Mouse (Mus musculus) layer of hippocampus, adult 9-10 months (tissue): ENCODE measurements around the gene Masp1.

Experiments used
- DNase-seq: peaks from one replicate; pipeline ENCODE4 v3.0.0; 2022; ENCODE audit warnings: low spot score

Gene Masp1

GRCm38 (mm10) chr16:23513401-23513800 is 7.2 kb downstream of the Masp1 start:
- DNase-seq = no peak

DNA sequence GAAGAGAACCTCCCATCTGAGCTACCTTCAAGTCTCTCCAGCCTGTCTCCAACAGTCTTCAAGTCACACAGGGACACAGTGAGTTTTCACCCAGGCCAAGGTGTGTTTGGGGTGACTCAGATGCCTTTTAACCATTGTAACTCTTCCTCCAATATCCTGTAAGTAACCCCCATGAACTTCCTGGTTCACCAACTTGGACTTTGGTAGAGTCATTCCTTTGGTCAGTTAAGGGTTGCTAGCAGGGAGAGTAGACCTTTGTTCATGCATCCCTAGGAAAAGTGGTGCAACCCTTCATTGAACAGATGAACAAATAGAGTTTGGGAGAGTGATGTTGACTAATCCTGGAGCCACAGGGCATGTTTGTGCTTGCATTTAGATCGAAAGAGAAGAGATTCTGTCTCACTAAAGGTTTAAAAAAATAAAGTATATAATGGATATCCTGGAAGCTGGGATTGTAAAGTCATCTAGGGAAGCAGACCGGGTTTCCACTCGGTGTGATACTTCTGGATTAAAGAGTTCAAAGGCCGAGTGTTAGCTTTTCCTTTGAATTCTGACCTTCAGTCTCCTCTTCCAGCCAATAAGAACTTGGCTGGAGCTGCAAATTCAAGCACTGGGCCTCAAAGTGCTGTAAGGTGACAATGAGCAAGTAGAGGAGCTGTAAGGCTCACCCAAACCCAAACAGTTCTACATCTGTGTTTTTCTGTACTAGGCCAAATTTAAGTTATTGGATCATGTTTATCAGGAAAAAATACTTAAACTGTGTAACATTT is 9.3 kb downstream of the Masp1 start:
- no peak for DNase-seq

DNA sequence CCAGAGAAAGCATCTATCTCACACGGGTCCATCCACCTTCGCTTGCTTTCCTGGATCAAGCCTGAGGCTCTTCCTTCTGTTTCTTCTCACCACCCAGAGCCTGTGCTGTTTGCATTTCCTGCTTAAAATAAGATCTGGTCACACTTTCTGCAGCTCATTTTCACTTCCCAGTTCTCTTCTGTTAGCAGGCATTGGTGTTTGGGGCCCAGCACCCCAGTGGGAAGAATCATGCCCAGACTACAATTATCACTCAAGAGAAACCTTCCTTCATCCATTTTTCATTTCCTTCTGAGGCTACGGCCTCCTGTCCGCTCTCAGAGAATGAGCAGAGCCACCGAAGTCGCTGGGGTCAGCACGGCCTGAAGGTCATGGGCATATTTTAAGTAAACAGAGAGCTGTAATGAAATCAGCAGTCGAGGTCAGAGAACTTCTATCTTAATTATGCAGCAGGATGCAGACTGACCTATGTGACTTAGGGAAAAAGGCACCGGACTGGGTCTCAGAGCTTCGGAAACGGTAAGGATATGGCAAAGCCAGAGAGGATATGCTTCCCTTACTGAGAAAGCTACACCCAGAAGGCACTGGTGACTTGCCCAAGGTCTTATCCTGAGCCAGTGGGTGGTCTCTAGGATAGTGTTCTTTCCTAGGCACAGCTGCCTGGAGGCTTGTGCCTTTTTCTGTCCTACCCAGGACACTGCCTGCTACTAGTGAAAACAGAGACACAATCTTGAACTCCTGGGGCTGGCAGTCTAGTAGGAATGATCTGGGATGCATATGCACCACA is 14.5 kb downstream of the Masp1 start:
- DNase-seq = no peak

- DNase-seq = no peak
These were observed 16.3 kb downstream of the Masp1 start for GRCm38 (mm10) chr16:23504320-23504744.

DNA sequence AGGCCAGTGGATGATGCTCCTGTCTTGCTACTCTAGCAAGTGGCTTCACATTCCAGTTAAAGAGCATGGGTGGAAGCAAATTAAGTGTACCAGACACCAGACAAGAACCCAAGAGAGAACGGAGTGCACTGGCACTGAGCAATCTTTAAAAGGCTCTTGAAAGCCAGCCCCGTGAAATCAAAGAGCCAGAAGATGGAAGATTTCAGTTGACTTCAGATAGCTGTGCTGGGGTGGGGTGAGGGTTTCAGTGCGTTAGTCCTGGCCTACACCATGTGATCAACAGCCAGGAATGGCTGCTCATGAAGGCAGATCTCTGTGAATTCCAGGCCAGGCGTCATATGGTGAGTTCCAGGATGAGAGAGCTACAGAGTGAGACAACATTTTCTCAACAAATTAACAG is 17.3 kb downstream of the Masp1 start:
- DNase-seq = no peak

GRCm38 (mm10) chr16:23502478-23502877 is 18.1 kb downstream of the Masp1 start:
- no peak for DNase-seq

DNA sequence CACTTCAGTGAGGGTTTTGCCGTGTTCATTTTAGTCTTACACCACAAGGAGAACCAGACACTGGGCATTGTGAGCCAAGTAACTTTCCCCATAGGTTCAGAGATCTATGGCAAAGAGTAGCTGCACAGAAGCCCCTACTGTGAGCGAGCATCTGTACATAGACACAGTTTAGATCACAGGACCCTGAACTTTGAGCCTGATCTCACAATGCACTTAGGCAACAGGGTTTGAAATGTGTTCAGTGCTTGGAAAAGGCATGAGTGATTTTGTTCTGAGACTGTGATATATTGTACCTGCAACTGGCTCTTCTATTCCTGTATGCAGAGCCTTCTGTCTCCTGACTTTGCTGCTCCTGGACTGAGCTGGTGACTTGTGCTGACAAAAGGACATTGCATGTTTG is 19.3 kb downstream of the Masp1 start:
- no peak for DNase-seq

GRCm38 (mm10) chr16:23500558-23500957 is 20.1 kb downstream of the Masp1 start:
- no peak for DNase-seq

GRCm38 (mm10) chr16:23498691-23499131 is 21.9 kb downstream of the Masp1 start:
- no peak for DNase-seq

GRCm38 (mm10) chr16:23497881-23498280 is 22.7 kb downstream of the Masp1 start:
- no peak for DNase-seq

DNA sequence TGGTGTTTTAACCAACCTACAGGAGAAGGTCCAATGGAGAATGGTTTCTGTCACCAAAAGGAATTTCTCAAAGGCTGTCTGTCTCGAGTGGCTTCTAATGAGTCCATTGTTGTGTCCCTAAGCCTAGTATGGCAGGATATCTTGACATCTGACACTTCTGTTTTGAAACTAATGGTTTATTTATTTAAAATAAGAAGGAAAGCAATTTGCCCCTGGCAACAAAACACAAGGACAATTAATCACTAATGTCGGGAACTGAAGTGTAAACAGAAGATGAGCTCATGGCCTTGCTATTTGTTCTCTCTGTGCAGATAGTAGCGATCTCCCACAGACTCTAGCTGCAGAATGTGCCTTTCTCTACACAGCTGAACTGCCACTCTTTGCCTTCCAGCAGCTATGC is 23.2 kb downstream of the Masp1 start:
- no peak for DNase-seq

GRCm38 (mm10) chr16:23496245-23496924 is 24.2 kb downstream of the Masp1 start:
- DNase-seq = no peak

DNA sequence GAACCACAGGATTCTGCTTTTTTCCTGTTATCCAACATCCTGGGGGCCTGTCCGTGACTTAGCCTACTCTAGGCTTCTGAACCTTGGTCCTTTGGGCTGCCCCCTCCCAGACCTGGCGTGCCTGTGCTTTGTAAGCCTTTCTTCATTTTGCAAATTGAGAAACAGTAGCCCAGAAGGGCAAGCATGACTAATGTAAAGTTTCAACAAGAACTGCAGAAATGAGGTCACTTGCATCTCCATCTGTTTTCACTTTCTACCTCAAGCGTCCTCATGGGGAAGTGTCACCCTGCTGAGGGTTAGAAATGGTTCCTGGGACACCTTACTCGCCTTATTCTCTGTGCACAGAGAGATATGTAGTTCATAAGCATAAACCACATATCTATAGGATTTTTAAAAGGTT is 27.8 kb downstream of the Masp1 start:
- no peak for DNase-seq

DNA sequence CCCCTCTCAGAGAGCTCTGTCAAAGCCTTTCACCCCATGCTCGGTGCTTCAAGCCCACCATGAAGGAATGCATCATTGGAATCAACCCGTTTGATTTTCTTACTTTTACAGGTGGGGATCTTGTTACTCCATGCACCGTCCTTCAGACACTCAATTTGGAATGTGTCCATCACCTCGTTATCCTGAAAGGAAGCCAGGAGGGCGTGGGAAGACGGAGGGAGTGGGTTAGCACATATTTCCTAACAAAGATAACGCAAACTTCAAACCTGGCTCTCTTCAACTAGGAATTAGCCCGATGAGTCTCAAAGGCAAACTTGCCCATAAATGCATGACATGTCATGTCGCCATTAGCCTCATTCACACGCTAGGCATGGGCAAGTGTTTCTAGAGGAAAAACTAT is 37.3 kb downstream of the Masp1 start:
- no peak for DNase-seq

DNA sequence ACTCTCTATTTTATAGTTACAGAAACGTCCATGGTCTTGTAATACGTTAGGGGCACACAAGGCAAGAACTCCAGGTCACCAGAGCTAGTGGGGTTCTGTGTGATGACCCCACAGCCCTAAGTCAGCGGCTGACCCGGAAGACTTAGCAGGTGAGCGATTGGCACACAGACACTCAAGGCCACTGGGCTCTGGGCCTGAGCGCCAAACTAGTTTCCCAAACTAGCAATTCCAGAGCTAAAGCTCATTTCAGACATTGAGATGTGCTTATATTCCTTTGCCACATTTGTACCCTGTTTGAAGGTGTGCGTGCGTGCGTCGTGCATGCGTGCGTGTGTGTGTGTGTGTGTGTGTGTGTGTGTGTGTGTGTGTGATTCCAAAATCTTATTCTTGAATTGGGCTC is 37.8 kb downstream of the Masp1 start:
- DNase-seq = no peak

- no peak for DNase-seq
These were observed 38.4 kb downstream of the Masp1 start for GRCm38 (mm10) chr16:23482218-23482617.

DNA sequence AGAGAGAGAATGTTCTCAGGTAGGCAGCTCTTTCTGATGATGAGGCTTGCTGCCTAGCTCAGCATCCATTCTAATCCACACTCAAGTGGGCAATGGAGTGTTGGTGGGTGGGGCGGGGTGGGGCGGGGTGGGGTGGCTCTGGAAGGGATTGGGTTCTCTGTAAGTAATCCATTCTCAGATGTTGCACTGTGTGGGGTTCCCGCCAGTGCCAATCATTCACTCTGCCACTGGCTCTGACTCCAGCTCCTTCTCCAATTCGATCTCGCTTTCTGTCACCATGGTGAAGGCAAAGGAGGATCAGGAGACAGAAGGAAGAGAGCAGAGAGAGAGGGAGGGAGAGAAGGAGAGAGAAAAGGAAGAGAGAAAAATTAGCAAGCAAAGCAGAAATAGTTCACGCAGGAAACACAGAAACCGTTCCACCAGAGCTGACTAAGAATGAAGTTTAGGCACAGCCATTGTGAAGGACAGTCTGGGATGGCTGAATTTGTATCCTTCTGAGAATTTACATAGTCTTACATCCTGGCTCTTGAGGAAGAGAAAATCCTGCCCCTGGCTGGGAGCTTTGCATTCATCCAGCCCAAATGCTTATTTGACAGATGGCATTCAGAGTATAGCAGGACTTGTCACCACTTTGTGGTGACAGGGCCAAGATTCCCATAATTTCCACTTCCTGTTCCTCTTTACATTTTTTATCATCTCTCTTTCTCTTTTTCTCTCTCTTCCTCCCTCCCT is 40.6 kb downstream of the Masp1 start:
- DNase-seq = no peak

GRCm38 (mm10) chr16:23476598-23476997 is 44.0 kb downstream of the Masp1 start:
- no peak for DNase-seq

- no peak for DNase-seq
These were observed 45.0 kb downstream of the Masp1 start for GRCm38 (mm10) chr16:23475651-23476050.

GRCm38 (mm10) chr16:23472046-23472445 is 48.6 kb downstream of the Masp1 start:
- no peak for DNase-seq

DNA sequence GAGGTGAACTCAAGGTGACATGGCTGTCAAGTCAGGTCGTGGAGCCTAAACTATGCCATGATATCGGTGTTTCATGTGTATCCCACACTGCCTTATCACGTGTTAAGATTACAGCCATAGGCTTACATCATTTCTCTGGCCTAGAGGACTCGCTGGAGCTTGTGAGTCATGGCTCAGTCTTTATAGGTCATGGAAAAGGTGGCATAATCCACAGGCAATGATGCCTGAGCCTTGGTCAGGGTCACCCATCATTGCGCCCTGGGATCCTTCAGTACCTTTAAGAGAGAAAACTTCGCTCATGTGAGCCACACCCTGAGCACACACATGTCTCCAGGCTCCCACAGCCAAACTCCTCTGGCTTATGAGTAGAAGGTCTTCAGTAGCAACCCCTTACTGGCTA is 49.1 kb downstream of the Masp1 start:
- DNase-seq = no peak

- DNase-seq = no peak
These were observed 56.8 kb downstream of the Masp1 start for GRCm38 (mm10) chr16:23463671-23464347.
